Mouse (Mus musculus) gonadal fat pad, adult 2 months (tissue): ENCODE data around the gene Cpeb1. TPM values are rescaled to one million over a fixed set of nuclear protein-coding genes. Genes with fewer than 3 reads are reported as not detected.

Experiments used
- DNase-seq: peaks from one replicate; pipeline ENCODE4 v3.0.0-alpha.2; 2012; ENCODE audit warnings: low read depth
- polyA plus RNA-seq: library from polyadenylated mRNA; depleted of rRNA; stranded (reverse); fragments of >200 nt; gene quantifications from 2 replicates; pipeline ENCODE4 v1.2.3, GENCODE M21; 2012; rRNA removed

Cpeb1 gene
- polyA plus RNA-seq, 1 experiment, result 55.8 TPM

DNA sequence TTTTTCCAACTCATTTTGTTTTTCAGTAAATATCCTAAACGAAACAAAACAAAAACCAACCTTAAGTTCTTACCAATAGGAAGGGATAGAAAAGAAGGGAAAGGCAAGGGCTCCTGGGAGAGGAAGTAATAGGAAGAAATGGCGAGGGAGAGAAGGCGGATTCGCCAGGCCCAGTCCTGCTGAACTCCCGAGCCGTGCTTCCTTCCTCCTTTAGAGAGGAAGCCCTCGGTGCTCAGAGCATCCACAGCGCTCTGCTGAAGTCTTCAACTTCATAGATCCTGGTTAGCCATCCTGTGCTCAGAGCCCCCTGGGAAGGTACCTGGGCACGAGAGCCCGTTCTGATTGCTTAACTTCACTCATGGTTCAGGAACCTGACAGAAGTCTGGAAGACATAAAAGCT lies 127.6 kb downstream of the Cpeb1 start:
- DNase-seq, result no peak

DNA sequence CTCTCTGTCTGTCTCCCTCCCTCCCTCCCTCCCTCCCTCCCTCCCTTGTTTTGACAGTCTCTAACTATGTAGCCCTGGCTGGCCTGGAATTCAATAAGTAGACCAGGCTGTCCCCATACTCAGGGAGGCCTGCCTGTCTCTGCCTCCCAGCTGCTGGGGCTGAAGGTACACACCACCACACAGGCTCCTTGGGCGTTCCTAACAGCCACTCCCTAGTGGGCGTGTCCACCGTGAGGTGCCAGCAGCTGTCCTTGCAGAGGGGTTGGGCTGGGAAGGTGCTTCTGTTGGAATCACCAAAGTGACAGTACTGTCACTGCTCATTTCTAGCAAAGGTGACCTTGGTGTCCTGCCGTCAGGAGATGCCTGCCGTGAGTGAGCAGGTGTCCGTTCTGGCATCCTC lies 128.4 kb downstream of the Cpeb1 start:
- DNase-seq, result no peak

DNA sequence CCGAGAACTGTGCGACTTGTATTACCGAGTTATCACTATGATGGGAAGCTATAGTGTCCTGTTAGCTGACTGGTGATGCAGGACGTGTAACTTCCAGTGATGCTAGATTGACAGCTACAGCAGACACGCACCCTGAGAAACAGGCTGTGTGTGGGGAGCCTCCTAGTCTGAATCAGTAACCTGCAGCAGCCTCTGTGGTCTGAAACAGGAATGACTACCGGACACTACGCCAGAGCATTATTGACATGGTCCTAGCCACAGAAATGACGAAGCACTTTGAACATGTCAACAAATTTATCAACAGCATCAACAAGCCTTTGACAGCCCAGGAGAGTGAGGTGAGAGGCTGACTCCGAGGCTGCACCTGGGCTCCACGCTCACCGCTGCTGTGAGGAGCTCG lies 129.2 kb downstream of the Cpeb1 start:
- DNase-seq, result no peak

DNA sequence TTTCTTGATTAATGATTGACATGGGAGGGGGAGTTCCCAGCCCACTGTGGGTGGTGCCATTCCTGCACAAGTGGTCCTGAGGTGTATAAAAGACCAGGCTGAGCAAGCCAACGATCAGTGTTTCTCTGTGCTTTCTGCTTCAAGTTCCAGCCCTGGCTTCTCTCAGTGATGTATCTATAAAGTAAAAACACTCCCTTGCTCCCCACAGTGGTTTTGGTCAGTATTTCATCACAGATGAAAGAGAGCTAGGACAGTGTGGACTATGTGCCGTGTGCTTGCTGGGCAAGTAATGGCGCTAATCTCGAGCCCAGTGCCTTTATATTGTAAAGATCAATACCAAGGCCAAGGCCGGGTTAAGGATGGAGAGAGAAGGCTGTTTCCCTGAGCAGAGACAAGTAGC lies 133.5 kb downstream of the Cpeb1 start:
- no peak for DNase-seq

DNA sequence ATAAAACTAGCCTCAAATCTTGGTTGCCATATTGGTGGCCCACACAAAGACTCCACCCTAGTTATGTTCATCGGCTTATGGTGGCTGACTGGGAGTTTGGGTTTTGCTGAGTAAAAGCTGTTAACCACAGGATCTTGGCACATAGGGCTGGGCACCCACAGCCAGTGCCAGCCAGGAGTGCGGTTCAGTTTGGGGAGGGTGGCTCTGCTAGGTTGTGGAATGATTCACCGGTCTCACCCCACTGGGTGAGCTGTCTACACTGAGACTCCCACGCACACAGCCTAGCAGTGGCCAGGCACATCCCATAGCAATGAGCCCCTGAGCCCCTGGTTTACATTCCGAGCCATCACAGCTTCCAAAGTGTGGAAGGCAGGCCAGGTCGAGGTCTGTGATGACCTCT lies 135.5 kb downstream of the Cpeb1 start:
- DNase-seq, result no peak

DNA sequence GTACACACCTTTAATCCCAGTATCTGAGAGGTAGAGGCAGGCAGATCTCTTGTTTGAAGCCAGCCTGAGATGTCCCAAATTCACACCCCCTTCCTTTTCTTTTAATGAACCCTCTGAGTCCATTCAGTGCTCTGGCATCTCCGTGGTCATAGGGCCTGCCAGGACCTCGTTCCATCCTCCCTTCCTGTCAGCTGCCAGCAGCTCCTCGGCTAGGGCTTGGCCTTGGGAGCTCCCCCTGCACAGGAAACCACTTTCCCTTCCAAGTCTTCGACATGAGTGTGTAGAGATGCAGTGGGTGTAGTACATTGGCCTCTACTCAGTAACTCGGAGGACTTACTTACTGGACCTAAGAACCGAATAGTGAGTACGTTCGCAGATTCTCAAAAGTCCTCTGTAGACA lies 139.7 kb downstream of the Cpeb1 start:
- DNase-seq, result no peak

DNA sequence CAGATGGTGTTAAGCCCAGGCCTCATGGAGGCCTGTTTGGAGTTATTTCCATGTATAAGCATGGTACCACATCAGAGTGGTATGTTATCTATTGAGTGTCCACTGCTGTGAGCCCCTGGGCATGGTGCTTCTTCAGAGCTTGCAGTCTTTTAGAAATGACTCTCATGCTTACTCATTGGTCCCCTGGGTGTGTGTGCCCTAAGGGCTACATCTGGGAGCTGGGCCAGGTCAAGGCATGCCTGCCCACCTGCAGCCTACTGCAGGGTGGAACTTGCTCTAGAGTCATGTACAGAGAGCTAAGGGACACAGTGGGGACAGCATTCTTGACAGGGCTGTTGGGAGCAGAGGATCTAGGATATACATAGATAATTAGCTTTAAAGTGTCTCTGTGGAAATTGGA lies 143.7 kb downstream of the Cpeb1 start:
- DNase-seq, result no peak

DNA sequence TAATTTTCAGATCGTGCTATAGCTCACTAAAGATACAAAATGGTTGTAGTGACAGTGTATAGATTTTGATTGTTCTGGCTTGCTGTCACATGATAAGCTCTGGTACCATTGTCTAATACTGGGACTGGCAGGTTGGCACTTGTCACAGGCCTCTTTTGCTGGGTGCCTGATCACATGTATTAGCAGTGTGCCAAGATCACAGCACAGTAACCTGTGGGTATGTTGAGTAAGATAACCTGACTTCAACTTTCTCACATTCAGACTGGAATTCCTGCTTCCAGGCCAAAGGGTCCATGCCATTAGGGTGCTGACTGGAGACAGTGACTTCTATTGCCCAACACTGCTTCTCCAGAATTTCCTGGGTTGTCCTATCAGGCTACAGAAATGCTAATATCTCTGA lies 144.1 kb downstream of the Cpeb1 start:
- peak; percentile 81 for DNase-seq

DNA sequence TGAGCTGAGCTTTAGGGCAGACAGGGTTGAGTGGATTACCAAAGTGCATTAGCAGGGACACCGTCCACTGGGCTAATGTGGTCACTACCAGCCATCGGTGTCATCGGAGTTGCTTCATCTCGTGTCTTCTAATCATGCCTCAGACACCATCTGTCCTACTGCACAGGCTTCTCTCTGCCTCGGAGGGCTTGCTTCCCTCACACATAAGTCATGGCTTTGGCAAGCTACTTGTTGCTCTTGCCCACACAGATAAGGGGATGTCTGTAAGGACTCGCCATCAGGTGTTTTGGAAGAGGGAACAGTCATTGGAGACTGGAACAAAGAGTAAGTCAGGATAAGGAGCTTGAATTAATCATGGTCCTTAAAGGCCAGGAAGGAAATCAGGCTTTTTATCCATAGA lies 146.0 kb downstream of the Cpeb1 start:
- DNase-seq, result no peak

DNA sequence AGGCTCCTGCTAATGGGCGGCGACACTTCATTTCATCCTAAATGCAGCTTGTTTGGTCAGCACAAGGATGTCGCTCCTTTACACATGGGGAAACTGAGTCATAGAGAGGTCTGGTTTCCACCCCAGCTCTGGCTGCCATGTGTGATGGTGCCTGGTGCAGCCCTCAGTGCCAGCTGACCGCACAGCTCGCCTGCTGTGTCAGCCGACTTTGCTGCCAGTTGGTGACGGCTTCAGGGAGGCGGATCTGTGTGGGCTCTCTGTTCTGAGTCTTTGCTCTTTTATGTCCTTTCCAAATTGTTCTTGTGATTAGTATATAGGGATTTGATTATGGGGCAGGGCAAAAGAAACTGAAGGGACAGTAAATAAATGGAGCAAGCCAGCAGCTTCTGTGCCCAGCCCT lies 147.5 kb downstream of the Cpeb1 start:
- DNase-seq, result no peak

DNA sequence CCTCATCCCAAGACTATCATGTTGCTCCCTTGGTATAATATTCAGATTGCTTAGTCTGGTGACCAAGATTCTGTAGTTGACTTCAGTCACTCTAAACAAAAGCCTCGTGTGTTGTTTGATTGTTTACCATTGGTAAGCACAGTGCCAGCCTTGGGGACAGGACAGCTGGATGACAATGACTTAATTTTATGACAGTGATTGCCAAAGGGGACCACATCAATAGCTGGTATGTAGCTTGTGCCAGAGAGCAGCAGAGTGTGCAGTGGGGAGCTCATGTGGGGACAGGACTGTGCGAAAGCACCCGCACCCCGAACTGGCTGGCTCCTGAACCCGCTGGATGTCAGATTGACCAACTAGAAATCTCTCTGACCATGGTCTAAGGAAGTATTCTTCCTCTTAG lies 150.6 kb downstream of the Cpeb1 start:
- no peak for DNase-seq

DNA sequence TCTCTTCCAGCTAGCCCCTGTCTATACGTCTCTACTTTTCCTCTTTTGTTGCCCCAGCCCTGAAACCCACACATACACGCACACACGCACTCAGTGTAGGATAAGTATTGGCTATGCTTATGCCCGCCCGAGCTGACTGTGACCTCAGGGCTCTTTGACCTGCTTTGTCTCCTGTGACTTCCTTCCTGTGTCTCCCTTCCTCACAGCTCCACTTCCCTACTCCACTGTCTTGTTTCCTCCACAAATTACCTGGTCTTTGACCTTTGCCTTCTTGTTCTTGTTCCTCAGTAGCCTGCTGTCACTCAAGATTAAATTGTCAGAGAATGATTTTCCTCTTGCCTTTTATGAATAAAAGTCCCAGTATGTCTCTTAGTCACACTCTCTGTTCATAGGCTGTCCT lies 151.2 kb downstream of the Cpeb1 start:
- no peak for DNase-seq

DNA sequence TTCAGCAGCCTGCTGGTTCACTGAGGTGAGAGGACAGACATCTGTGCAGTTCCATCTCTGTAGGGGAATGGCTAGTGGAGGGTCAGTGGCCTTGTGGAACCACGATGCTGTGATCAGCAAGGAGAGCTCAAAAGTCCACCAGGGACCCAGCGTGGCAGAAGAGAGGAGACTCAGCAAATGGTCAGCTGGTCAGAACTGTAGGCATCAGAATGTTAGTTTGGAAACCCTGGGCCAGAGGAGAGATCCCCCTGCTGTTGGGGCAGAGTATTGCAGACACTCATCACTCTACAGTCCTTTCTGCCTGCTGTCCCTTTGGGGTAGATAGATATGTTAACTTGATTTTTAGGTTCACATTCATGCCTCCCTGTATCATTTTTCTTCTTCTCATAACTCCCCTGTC lies 151.6 kb downstream of the Cpeb1 start:
- no peak for DNase-seq

DNA sequence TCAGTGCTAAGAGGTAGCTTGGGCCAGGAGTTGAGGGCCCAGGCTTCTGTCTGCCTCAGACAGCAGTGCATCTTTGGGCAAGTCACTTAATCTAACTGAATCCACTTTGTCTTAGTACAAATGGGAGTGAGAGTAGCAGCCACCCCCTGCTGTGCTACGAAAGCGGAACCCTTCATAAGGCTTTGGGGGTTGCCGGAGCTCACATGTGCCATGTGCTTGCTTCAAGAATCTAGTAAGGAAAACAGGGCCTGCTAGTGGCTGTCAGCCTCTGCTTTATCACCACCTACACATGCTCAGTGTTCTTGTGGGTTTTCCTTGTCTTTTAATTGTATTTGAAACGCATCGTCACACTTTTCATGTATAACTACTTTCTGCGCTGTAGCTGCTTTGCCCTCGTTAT lies 153.9 kb downstream of the Cpeb1 start:
- DNase-seq, result no peak

DNA sequence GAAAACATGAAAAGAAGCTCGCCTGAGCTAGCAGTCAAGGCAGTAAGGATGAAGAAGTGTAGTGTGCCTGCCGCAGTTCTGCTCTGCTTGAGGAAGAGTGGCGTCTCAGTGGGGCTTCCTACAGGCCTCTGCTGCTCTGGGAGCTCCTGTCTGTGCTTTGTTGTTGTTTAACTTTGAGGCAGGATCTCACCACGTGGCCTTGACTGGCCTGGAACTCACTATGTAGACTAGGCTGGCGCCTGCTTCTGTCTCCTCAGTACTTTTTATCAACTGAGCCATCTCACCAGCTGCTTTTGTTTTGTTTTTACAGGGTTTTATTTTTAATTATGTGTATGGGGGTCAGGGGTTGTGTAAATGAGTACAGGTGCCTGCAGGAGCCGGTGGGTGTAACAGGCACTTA lies 157.1 kb downstream of the Cpeb1 start:
- DNase-seq, result no peak

Other genes starting within 250 kb of the Cpeb1 start
- 18.0 and 18.1 TPM in 2 replicates for gene Pde8a, start 241.9 kb downstream of the Cpeb1 start, polyA plus RNA-seq
- gene Rps17, start 110.2 kb downstream of the Cpeb1 start, polyA plus RNA-seq, result 1,391 and 1,754 TPM in 2 replicates
- gene Ap3b2, start 38.5 kb upstream of the Cpeb1 start, polyA plus RNA-seq, result 45.8 and 49.7 TPM in 2 replicates
- 1,383 and 1,595 TPM in 2 replicates for gene BC048679, start 42.8 kb upstream of the Cpeb1 start, polyA plus RNA-seq
- 5.7 and 11.2 TPM in 2 replicates for gene Fsd2, start 111.5 kb upstream of the Cpeb1 start, polyA plus RNA-seq
- gene Whamm, start 115.8 kb upstream of the Cpeb1 start, polyA plus RNA-seq, result 19.1 and 21.6 TPM in 2 replicates